Mouse (Mus musculus): Measurements from ENCODE around the gene Cacna1g.

Cacna1g gene

DNA sequence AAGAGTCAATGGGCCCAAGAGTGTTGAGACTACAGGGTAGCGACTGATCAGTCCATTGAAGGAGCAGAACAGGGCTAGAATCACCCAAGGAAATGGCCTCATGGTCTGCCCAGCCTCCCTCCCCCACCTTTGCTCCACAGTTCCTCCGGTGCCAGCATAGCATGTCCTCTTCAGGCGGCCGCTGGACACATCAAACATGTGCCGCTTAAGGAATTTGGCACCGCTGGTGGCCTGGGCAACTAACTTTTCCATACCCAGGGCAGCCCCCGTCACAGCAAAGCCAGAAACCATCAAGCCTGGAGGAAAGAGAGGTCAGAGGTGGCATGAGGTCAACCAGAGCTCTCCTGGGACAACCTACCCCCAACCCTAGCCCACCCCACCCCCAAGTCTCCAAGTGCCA, 8.0 kb upstream of the Cacna1g start:
- DNase-seq (ENCODE audit: low read depth, low spot score), result no peak

DNA sequence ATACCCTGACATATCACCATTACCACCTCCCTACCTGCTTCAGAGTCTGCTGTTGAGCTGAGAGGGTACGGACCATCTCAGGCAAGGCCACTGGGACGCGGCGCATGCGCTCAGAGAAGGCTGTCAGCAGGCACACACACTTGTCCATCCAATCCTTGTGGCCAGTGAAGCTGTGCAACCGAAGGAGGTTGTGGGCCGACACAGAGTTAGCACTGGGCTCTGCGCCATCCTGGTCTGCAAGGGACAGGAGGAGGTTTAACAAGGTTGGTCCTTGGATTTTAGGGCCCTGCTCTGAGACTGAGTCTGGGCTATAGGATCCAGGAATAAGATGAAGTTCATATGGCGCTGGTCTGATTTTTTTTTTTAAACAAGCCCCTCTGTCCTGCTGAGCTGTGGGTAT, 6.4 kb upstream of the Cacna1g start:
- no peak for DNase-seq (ENCODE audit: low read depth, low spot score)

DNA sequence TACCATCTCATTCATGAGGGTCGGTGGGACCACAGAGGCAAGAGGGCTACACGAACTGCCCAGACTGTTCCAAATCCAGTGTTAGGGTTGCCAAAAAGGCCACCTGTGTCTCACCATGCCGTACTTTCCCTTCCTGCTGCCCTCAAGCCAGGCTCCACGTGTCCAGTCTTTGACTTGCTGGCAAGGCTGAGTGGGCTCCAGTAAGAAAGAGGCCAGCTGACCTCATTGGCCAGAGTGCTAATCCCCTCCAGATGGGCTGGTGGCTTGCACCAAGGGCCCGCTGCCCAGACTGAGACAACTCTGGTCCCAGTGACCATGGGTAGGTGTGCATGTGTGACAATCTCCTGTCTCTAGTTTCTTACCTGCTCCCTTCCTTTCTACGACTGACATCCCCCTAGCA, 3.7 kb upstream of the Cacna1g start:
- no peak for DNase-seq (ENCODE audit: low read depth, low spot score)

DNA sequence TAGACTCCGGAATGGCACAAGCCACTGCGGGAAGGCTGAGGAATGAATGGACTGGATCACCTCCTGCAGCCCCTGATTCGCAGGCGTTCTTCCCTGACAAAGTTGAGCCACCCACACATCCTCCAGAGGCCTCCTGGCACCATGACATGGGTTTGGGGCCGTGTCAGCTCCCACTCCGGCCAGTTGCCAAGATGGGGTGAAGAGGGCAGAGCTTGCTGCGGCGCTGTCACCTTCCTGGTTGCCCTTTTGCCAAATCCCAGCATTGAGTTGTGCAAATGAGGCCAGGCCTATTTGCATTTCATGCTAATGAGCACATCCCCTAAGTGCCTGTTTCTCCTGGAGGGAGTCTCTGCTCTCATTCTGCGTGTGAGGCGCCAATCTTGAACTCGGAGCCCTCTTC, 1.7 kb upstream of the Cacna1g start:
- DNase-seq (ENCODE audit: low read depth, low spot score), result no peak

DNA sequence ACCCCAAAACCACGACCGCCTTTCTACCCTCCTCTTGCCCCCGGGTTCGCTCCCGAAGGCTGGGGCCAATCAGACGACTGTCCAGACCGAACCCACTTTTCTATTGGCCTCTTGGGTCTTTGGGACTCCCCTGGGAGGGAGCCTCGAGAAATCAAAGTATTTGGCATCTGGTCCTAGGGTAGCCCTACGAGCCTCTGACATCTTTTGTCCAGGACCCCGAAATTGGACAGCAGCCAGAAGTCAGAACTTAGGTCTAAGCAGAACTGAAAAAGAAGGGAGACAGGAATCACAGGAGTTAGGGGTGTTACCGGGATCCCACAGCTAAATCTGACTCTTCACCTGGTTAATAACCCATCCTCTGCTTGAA, 529 bp upstream of the Cacna1g start:
- no peak for DNase-seq (ENCODE audit: low read depth, low spot score)

DNA sequence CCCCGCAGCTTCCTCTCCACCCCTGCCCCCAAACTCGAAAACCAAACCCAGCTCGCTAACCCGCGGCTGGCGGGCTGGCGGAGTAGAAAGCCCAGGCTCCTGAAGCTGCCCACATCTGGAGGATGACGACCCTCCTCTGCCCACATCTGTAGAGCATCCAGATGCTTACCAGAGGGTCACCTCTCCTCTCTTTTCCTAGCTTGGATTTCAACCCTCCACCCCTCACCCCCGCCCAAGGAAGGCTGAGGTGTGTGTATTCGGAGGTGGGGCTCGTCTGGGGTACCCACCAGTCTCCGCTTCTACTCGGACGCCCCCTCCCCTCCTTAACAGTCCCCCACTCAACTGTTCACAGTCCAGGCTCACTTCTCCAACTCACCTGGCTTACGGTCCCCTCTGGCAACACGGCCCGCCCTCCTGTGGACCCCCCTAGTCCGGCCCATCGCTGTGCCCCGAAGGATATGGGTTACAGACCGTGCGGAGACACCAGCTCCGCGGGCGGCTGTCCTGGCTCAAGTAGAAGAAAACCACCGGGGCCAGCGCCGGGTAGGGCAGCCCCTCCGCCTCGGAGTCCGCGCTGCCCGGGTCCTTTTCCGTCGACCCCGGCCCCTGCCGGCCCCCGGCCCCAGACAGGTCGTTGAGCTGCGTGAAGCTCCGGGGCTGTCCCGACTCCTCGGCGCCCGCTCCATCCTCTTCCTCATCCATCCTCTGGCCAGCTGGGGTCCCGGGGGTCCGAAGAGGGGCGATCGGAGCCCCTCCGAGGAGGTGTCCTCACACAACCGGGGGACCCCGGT, 887 bp downstream of the Cacna1g start:
- peak; percentile 32 for DNase-seq (ENCODE audit: low read depth, low spot score)

DNA sequence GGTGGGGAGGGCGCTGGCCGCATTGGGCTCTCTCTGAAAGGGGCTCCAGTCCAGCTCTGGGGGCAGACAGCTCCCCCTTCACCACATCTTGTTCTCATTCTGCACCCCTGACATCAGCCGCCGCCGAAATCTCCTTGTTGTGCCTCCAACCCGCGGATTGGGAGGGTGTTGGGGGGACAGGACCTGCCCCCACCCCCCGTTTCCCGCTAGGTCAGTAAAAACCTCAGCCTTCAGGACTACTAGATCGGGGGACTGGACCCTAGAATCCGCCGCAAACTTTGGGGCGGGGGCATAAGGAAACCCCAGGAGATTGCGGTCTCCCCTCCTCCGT, 1.4 kb downstream of the Cacna1g start:
- no peak for DNase-seq (ENCODE audit: low read depth, low spot score)

DNA sequence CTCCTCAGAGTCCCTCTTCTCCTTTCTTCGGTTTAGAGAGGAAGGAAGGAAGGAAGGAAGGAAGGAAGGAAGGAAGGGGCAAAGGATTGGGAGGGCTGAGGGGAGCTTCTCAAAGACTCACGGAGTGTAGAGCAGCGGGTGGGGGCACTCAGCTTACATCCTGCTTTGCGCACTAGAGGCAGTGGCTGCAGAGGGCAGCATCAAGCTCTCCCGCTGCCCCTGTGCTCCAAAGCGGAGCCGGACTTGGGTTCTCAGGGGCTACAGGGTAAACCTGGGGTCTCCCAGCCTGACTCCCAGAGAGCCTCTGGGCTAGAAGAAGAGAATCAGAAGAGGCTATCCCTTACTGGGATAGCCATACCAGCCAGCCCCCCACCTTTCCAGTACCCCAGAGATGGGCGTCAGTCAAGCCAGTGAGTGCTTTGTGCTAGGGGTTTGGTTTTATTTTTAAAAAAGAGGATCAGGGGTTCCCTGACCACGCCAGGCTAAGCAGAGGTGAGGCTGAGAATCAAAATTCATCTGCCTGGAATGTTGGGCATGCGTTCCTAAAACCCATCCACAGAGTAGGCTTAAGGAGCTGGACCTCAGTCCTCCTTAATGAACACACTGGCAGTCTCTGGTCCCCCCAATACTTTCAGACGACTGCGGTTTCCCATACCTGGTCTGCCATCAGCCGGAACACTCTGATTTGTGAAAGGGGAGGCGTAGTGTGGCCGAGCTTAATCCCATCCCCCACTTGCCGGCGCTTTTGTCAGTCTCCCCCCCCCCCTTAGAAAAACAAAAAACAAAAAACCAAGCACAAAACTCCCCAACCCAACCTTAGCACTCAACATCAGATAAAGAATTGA, 2.0 kb downstream of the Cacna1g start:
- peak; percentile 15 for DNase-seq (ENCODE audit: low read depth, low spot score)

DNA sequence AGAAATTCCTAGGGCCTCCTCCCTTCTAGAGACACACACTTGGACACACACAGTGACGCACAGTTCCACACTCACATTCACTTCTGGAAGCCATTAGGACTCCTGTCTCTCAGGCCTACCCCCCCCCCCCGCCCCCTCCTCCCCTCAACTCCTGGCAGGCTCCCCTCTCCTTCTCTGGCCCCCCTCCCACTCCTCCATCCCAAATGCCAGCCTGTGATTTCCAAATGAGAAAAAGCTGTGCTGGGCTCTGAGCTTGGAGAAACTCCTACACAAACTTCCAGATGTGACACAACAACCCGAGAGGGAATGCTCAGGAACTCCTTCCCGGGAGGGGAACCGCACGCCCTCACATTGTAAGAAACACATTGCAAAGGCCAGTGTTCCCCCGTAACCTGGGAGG, 3.6 kb downstream of the Cacna1g start:
- DNase-seq (ENCODE audit: low read depth, low spot score), result no peak

DNA sequence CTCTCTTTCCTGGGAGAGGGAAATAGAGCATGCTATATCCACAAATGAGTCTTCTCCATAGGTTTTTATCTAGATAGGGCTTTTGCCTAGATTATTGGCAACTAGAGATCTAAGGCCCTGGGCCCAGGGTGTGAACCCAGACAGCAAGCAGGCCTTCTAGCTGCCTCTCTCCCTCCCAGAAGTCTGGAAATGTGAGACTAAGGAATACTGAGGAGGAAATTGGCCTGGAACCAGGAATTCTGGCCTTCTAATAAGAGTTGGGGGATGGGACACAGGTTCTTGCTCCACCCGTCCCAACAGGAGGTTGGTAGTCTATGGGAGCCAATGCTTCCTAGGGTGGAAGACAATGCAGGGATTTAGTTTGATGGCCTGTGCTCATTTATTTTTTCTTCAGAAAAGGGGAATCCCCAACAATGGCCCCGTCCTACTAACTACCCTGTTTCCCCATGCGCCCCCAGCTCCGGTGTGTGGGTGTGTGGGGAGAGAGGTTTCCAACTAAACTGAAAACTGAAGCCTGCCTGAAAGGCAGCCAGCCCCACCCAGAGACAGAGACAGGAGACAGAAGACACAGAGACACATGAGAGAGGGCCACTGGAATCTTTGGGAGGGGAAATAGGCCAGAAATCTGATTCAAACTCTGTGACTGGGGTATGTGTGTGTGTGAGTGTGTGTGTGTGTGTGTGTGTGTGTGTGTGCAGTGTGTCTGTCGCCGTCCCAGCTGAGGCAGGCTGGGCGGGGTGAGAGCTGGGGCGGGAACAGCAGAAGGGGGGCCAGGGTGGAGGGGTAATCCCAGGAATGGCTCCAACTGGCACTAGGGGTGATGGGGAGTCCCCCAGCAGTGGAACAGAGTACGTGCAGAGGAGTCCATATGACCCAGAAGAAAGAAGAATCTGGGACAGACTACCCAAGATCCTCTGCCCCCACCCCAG, 4.6 kb downstream of the Cacna1g start:
- peak; percentile 17 for DNase-seq (ENCODE audit: low read depth, low spot score)

DNA sequence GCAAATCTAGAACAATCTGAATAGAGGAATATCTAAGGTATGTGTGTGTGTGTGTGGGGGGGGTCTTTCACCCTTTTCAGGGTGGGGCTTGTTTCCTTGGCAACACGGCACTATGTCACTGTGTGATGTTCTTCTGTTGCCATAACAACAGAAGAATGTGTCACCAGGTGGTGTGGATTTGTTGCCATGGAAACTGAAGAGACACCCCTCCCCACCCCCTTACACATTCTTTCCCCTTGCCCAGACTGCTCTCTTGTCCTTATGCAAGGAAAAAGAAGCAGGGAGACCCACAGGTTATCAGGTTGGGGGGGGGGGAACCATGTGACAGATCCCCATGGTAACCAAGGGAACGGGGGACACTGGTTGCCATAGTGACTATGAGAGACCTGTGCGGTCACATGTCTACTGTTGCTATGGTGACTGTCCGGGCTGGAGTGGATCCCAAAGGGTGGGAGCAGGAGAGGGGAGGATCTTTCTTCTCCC, 5.4 kb downstream of the Cacna1g start:
- no peak for DNase-seq (ENCODE audit: low read depth, low spot score)

DNA sequence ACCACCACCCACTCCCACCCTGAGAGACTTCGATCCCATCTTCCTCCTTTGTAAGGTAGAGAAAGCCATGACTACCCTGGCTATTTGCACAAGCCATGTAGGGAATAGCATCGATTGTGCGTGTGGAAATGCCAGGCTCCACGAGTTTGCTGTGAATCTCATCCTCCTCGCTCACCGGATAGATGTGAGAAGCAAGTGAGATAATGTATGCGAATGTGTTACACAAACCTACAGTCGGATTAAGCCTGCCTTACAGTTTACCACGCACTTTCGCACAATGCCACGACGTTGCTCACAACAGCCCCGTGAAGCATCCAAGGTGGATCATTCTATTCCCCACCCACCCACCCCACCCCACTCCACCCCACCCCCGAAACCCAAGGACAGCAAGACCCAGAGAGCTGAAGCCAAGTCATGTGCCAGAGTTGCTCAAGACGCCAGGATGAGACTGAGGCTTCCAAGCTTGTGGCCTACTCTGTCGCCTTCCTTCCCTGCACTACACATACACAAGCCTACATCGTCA, 7.6 kb downstream of the Cacna1g start:
- DNase-seq (ENCODE audit: low read depth, low spot score), result no peak

DNA sequence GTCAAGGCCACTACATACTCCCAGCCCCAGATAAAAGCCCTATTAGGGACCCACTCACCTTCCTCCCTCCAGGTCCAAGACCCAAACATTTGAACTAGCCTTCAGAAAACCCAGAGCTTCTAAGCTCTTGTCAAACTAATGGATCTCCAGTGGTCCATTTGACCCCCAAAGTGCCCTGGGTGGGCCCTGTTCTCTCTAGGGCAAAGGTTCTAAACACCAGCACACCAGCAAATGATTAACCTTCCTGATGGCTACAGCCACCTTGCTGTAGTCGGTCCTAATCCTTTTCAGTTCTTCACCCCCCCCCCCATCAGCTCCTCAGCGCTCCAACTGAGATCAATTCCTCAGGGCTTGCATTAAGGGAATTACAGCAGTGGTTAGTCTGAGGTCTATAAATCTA, 9.8 kb downstream of the Cacna1g start:
- no peak for DNase-seq (ENCODE audit: low read depth, low spot score)

DNA sequence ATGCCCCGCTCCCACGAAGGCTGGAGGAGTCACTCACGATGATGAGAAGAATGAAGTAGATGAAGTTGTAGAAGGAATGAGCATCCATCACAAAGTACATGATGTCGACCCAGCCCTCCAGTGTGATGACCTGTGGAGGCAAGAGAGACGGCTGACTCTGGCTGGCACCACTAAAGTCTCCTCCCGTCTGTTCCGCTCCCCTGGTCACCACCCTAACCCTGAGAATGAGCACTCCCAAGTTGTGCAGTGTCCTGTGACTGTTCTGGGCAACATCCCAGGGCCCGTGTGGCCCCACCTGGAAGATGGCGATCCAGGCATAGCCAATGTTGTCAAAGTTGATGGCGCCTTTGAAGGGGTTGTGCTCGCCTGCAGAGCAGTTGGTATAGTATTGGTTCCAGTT, 12.1 kb downstream of the Cacna1g start:
- no peak for DNase-seq (ENCODE audit: low read depth, low spot score)

DNA sequence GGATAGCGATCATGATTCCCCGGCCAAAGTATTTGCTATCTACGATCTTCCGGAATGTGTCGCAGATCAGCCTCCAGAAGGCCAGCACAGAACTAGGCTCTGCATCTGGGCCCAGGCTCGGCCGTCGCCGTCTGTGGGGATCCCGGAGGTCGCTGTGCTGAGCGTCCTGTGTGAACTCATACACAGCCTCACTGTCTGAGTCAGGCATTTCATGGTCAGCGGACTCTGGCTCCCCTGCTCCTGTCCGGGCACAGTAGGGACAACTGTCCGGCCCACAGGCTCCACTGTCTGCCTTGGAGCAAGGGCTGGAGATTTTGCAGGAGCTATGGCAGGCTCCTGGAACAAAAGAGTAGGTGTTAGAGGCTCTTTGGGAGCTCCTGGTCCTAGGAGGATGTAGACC, 17.0 kb downstream of the Cacna1g start:
- DNase-seq (ENCODE audit: low read depth, low spot score), result no peak

DNA sequence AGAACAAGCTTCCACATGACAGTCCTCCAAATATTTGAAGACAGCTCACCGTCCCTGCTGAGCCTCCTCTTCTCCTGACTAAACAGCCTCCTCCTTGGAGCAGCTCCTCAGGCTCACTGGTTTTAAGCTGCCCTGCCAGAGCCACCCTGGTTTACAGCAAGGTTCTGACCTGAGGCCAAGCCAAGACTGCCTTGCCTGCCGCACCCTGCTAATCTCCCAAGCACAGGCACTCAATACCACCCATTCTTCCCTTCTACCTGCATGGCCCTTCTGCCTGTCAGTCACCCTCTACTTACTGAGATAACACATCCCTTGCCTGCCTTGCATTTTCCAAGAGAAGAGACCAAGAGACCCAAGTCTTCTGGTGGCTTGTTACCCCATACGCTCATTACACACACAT, 17.7 kb downstream of the Cacna1g start:
- no peak for DNase-seq (ENCODE audit: low read depth, low spot score)

DNA sequence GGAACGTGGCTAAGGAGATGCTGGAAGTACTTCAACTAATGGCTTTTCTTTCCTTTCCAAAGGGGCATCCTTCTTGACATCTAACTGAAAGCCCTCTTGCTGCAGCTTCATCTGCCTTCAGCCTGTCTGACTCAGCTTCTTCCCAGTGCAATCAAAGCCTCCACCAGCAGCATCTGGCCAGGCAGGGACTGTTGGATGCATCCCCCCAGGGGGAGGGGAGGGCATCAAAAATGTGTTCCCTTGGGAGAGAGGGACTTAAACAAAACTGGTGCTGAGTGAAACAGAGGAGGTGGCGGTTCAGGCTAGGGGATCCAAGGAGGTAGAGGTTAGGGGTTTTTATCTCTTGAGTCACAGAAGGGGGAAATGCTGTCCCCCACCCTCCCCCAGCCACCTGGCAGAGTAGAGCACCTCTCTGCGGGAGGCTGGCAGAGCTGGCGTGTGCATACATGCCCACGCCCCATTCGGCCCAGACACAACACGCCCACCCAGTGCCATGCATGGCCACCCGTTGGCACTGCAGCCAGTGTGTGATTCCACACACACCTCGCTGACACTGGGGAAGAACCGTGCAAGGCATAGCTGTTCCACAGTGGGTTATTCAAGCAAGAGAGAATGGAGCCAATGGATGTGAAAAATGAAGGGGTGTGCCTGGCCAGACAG, 18.7 kb downstream of the Cacna1g start:
- no peak for DNase-seq (ENCODE audit: low read depth, low spot score)

DNA sequence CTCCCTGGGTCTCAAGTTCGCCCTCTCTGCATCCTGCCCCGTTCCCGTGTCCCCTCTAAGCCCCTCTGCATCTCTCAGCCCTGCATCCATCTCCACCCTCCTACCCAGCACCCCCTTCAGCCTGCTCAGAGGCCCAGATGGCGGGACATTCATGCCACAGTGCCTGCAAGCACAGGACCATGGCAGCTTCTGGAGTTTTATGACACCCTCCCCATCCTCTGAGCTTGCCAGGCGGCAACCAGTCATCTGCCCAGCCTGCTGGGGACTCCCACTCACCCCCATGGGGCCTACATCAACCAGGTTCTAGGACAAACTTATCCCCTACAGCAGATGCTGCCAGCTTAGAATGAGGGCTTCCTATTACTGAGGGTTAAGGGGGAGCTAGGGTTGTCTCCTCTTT, 19.2 kb downstream of the Cacna1g start:
- DNase-seq (ENCODE audit: low read depth, low spot score), result no peak

DNA sequence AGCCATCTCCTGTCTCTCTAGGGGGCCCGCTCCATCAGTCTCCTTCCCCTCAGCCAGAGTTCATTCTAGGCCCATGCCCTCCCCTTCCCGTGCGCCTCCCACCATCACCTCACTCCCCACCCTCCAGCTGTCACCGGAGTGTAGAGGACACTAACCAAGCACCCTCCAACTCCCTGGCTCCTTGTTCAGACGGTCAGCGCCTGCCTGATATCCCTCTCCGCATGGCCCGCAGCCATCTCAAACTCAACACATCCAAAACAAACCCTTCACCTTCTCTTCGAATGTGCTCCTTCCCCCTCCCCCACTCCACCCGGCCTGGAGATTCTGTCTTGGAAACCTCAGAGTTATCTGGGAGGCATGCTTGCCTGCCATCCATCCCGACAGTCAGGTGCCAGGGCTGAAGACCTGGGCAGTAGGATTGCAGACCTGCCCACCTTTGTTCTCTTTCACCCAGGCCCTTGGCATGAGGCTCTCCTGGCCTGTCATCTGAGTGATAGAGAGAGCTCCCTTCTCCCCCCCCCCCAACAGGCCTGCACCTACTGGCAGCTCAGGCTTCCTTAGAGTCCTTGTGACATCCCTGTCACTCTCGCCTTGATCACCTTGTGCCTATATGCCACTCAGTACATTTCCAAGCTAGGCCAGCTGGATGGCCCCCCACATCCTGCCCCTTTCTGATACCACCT, 22.8 kb downstream of the Cacna1g start:
- no peak for DNase-seq (ENCODE audit: low read depth, low spot score)

DNA sequence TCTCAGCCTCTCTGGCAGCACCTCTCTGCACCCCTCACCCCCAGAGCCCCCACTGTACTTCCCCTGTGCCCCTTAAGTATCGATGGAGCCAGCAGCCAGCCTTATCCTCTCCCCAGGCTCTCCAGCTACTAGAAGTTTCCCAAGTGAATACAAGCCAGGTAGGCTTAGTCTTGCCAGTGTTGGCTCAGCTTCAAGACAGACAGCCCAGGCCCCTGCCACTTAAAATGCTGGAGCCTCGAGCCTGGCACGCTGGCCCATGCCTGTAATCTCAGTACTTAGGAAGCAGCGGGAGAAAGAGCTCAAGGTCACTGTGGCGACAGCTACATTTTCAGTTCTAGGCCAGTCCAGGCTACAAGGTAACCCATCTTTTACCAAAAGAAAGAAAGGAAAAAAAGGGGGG, 24.1 kb downstream of the Cacna1g start:
- no peak for DNase-seq (ENCODE audit: low read depth, low spot score)

DNA sequence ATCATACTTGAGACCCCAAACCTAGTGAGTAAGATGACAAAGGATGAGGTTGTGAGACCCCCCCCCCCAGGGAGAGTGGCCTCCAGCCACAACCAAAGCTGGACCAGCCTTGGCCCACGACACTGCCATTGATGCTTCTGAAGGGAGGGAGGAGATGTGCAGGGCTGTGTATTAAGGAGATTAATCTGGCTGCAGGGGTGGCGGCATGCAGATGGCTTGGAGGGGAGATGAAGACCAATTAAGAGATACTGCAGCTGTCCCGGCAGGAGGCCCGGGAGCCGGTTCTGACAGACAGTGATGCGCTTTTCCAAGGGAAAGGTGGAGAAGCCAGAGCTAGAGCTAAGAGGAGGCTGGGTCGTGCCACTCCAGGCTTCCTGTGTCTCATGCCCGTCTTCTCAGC, 24.8 kb downstream of the Cacna1g start:
- no peak for DNase-seq (ENCODE audit: low read depth, low spot score)
